Mouse (Mus musculus) liver, embryonic 14.5 days (tissue): ENCODE data around the gene Farp2.

Experiments used
- CTCF ChIP-seq: IDR thresholded peaks from 2 replicates; pipeline ENCODE4 v1.5.1; 2016; ENCODE audit warnings: antibody characterized with exemption, low read depth, control low read depth
- EP300 ChIP-seq: IDR thresholded peaks from 2 replicates; pipeline ENCODE4 v1.6.1; 2016; ENCODE audit warnings: antibody characterized with exemption, low read depth

GRCm38 (mm10) chr1:93609762-93610161 lies 97.9 kb downstream of the Farp2 start:
- TF ChIP-seq CTCF (no peak), EP300 (no peak)
